Mouse (Mus musculus): Measurements from ENCODE around the gene P2ry14. TPM values are rescaled to one million over a fixed set of nuclear protein-coding genes. Genes with fewer than 3 reads are reported as not detected.
A peak's percentile ranks its signal among the peaks of the same experiment; 100 is the strongest.

P2ry14 gene
- total RNA-seq (2021) = 1 to 10 TPM; 1.0 to 1.8 TPM
- long read RNA-seq, experiment 1, partial matches to known transcripts = 0 of 1 reads
- long read RNA-seq, experiment 1, other reads (novel, unspliced or antisense) = 0 of 1 reads
- long read RNA-seq, experiment 2 = 0 reads

GRCm38 (mm10) chr3:59153424-59153823, at the start of gene P2ry14:
Gene P2ry14, minus strand, starts transcription at chr3:59153618.
- DNase-seq = no peak
- intact Hi-C loops (cut with DNase I) = no loop called here
- Histone ChIP-seq H3K4me3 (no peak within 1 kb of the TSS), H3K27ac (no peak within 1 kb of the TSS)
- TF ChIP-seq CTCF (IDR thresholded peaks at IDR 0.05) = no peak

GRCm38 (mm10) chr3:59197329-59197948, 44.0 kb upstream of the P2ry14 start:
- Histone ChIP-seq H3K27ac (no peak overlapping the region), H3K4me3 (no peak overlapping the region)
- no peak for TF ChIP-seq CTCF (IDR thresholded peaks at IDR 0.05)
- no peak for DNase-seq
- intact Hi-C loops (cut with DNase I) = no loop called here

- Histone ChIP-seq H3K27ac (no peak within 1 kb of the TSS), H3K4me3 (no peak within 1 kb of the TSS)
- intact Hi-C loops (cut with DNase I) = no loop called here
- no peak for DNase-seq
- no peak for TF ChIP-seq CTCF (IDR thresholded peaks at IDR 0.05)
Observed at GRCm38 (mm10) chr3:59194938-59195337, 41.5 kb upstream of the P2ry14 start, which contains the start of gene Gpr87. Gene Gpr87, minus strand, starts transcription at chr3:59195104.

- intact Hi-C loops (cut with DNase I) = no loop called here
- TF ChIP-seq CTCF (IDR thresholded peaks at IDR 0.05) = no peak
- Histone ChIP-seq H3K4me3 (no peak overlapping the region), H3K27ac (no peak overlapping the region)
- no peak for DNase-seq
Observed at GRCm38 (mm10) chr3:59194099-59194498, 40.7 kb upstream of the P2ry14 start.

GRCm38 (mm10) chr3:59191674-59192073, 38.3 kb upstream of the P2ry14 start:
- intact Hi-C loops (cut with DNase I) = no loop called here
- H3K27ac ChIP-seq = no peak overlapping the region
- no peak for DNase-seq
- no peak overlapping the region for H3K4me3 ChIP-seq
- no peak for TF ChIP-seq CTCF (IDR thresholded peaks at IDR 0.05)

- no peak for DNase-seq
- no peak for TF ChIP-seq CTCF (IDR thresholded peaks at IDR 0.05)
- no peak overlapping the region for H3K27ac ChIP-seq
- intact Hi-C loops (cut with DNase I) = no loop called here
- H3K4me3 ChIP-seq = no peak overlapping the region
Observed at GRCm38 (mm10) chr3:59187336-59187735, 33.9 kb upstream of the P2ry14 start.

- Histone ChIP-seq H3K27ac (no peak overlapping the region), H3K4me3 (no peak overlapping the region)
- no peak for TF ChIP-seq CTCF (IDR thresholded peaks at IDR 0.05)
- no peak for DNase-seq
- intact Hi-C loops (cut with DNase I) = no loop called here
Observed at GRCm38 (mm10) chr3:59185662-59186061, 32.2 kb upstream of the P2ry14 start.

- TF ChIP-seq CTCF (IDR thresholded peaks at IDR 0.05) = no peak
- intact Hi-C loops (cut with DNase I) = no loop called here
- no peak for DNase-seq
- H3K27ac ChIP-seq = no peak overlapping the region
- H3K4me3 ChIP-seq = no peak overlapping the region
Observed at GRCm38 (mm10) chr3:59182129-59182528, 28.7 kb upstream of the P2ry14 start.

GRCm38 (mm10) chr3:59181134-59181533, 27.7 kb upstream of the P2ry14 start:
- no peak for DNase-seq
- no peak for TF ChIP-seq CTCF (IDR thresholded peaks at IDR 0.05)
- intact Hi-C loops (cut with DNase I) = no loop called here
- Histone ChIP-seq H3K4me3 (no peak overlapping the region), H3K27ac (no peak overlapping the region)

GRCm38 (mm10) chr3:59176871-59177270, 23.5 kb upstream of the P2ry14 start:
- H3K4me3 ChIP-seq = no peak overlapping the region
- intact Hi-C loops (cut with DNase I) = no loop called here

GRCm38 (mm10) chr3:59175234-59175633, 21.8 kb upstream of the P2ry14 start:
- TF ChIP-seq CTCF (IDR thresholded peaks at IDR 0.05) = peak; percentile 71
- no peak for DNase-seq
- no peak overlapping the region for H3K4me3 ChIP-seq
- no peak overlapping the region for H3K27ac ChIP-seq
- intact Hi-C loops (cut with DNase I) = no loop called here

More at GRCm38 (mm10) chr3:59176871-59177270, 23.5 kb upstream of the P2ry14 start:
- TF ChIP-seq CTCF (IDR thresholded peaks at IDR 0.05) = no peak
- no peak overlapping the region for H3K27ac ChIP-seq
- DNase-seq = no peak

- TF ChIP-seq CTCF (IDR thresholded peaks at IDR 0.05) = no peak
- intact Hi-C loops (cut with DNase I) = no loop called here
- DNase-seq = no peak
Observed at GRCm38 (mm10) chr3:59174426-59175154, 21.2 kb upstream of the P2ry14 start.

GRCm38 (mm10) chr3:59169921-59170627, 16.7 kb upstream of the P2ry14 start:
- Histone ChIP-seq H3K4me3 (no peak overlapping the region), H3K27ac (no peak overlapping the region)
- DNase-seq = no peak
- TF ChIP-seq CTCF (IDR thresholded peaks at IDR 0.05) = no peak
- intact Hi-C loops (cut with DNase I) = no loop called here

More at GRCm38 (mm10) chr3:59174426-59175154, 21.2 kb upstream of the P2ry14 start:
- H3K27ac ChIP-seq = no peak overlapping the region
- H3K4me3 ChIP-seq = no peak overlapping the region
